Mouse (Mus musculus) ZHBTc4 (cell line): ENCODE measurements around the gene Iqcb1.
A peak's percentile ranks its signal among the peaks of the same experiment; 100 is the strongest.

Source experiments
- DNase-seq: peaks from one replicate; pipeline ENCODE4 v3.0.0-alpha.2; 2011; ENCODE audit warnings: low read depth, low spot score

Iqcb1 gene

DNA sequence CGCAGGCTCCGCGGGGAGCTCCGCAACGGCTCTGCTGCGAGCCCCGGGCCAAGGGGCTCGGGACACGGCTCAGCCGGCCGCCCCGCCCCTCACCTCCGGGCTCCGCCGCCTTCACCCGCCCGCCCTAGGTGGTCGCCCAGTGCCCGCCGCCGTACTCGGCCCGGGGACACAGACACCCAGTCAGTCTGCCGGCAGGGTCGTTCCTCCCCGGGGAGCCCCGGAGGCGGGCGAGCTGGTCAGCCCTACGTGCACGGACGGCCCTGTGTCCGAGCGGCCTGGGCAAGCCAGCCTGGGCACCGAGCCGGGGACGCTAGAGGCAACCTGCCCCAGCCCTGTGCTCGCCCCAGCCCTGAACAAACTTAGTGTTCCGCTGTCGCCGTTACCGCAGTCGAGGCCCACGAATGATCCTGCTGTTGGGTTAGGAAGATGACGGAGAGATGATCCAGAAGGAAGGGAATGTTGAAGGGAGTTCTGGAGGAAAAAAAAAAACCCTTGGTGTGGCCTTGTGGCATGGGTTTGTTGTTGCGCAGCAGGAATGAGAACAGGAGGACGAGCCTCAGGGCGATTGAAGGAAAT lies 47.2 kb downstream of the Iqcb1 start:
- peak; percentile 58 for DNase-seq

DNA sequence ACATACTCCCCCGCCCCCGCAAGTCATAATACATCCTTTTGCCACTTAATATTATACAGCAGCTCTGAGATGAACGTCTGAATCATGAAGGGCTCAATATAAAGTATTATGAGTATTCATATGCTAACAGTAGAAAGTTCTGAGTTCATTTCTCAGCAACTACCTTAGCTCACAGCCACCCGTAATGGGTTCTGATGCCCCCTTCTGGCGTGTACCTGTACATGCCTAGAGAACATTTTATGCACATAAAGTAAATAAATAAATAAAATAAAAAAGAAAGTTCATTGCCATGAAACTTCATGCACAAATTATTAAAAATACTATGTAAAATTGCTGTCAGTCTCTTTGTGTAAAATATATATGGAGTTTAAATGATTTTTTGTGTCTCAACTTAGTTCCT lies 49.1 kb downstream of the Iqcb1 start:
- DNase-seq: peak; percentile 45

DNA sequence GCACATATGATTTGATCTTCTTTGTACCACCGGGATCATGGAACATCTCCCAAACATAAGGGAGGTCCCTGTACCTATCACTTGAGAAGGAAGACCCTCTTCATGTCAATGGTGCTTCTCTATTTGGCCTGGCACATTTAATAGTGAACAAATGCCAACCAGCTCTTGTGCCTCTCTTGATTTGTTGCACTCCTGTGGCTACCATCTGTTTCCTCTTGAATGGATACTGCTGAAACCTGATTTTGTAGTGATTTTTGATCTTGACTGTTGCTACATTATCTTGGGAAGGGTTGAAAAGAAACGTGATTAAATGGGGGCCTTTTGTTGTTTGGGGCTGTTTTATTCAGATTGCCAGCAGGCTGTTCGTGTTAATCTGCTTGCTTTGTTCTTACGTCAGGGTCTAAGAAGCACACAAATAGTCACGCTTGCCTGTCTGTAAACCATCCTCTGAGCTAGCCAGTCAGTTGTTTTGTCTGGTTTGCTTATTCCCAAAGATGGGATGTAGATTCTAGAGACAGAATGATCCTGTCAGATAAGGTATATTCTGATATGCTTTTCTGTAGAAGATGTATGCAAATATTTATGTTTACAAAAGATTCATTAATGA lies 54.7 kb downstream of the Iqcb1 start:
- no peak for DNase-seq

DNA sequence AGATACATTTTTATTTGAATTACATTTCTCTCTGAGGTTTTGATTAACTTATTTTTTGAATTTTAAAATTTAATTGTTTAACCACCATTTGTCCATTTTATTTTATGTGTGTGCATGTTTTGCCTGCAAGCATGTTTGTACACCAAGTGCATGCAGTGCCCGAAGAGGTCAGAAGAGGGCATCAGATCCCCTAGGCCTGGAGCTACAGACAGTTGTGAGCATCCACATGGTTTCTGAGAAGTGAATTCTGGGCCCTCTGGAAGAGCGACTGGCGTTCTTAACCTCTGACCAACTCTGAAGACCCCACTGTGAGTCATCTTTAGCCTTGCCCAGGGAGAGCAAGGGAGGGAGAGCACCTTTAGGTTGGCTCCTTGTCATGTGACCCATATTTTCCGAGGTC lies 56.7 kb downstream of the Iqcb1 start:
- DNase-seq: peak; percentile 78

DNA sequence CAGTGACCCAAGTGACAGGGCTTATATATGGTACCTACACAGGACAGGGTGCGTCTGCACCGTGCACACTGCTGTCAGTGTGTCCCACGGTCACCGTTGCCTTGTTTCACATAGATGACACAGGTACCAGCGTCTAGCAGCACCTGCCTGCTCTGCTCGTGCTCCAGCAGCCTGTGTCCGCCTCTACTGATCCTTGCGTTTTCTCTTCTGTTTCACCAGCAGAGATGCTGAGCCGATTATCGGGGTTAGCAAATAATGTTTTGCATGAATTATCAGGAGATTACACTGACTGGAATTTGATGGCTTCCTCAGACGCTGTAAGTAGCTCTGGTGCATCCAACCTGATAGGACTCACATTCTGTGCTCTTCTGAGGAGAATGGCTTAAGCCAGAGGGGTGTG lies 57.7 kb downstream of the Iqcb1 start:
- DNase-seq: no peak

DNA sequence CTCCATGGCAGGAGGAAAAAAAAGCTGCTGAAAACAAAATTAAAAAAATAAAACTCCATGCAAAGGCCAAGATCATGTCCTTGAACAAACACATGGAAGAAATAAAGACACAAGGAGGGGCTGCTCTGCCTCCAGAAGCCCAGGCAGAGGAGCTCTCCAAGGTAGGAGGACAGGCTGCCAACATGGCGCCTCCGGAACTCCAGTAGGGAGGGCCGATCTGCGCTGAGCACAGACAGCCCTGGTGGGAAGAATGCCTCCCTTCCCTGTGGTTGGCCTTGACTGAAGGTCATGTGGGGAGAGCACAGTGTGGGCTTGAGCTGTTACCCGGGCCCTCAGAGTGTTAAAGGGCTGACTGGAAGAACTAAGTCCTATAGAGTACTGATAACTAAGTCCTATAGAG lies 59.4 kb downstream of the Iqcb1 start:
- peak; percentile 90 for DNase-seq

DNA sequence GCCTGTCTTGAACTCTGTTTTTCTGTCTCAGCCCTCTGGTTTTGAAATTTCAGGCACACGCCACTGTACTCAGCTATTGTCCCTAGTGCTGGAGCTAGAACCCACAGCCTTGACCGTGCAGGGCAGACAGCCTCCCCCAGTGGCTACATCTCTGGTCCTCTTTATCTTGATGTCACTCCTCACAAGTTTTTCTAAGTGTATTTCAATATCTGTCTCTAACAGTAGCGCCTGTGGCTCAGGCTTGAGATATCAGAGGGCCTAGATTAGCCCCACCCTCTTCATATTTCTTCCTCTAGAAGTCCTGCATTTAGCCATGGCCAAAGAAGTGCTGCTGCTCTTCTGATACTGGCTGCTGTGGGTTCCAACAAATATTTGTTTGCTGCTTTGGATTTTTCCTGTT lies 62.4 kb downstream of the Iqcb1 start:
- no peak for DNase-seq

DNA sequence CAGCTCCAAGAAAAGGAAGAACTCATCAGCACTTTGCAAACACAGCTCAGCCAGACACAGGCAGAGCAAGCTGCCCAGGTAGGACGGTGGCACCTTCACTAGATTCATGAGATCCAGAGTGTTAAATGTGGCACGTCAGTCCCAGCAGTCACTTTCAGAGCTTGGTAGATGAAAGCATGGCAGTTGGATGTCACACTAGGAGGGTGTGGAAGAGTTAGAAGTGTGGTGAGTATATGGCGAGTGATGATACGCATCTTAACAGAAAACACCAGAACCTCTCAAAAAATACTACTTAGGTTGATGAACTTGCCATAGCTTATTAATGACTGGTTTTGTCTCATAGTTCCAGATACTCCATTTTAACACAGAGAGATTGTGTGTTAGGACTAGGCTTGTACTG lies 63.2 kb downstream of the Iqcb1 start:
- no peak for DNase-seq

DNA sequence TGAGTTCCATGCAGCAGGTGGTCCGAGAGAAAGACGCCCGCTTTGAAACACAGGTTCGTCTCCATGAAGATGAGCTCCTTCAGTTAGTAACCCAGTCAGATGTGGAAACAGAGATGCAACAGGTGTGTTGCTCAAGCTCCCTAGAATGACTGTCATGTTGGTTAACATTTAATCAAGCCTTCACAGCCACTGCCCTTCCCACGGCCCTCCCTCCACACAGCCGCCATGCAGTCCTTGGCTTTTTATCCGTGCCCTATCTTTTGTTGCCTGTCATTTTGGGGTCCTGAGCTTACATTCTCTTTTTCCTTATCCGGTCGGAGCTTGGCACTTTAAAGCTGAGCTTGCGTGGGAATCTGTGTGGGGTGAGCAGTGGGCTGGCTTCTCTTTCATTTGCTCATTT lies 65.1 kb downstream of the Iqcb1 start:
- no peak for DNase-seq

DNA sequence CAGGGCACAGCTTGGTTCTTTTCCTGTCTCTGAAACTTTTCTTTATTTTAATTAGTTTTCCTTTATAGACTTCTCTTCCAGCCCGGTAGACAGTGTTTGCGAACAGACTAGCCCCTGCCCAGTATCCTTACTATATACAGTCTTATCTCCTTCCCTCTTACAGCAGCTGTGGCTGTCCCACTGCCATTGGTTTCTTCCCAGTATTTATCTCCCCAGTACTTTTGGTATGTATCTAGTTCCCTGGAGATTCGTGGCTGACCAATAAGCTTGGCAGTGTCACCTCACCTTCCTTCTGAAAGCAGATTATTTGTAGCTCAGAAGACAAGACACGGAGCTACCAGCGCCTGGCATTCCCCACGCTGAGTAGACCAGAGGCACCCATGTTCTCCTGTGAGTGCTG lies 68.5 kb downstream of the Iqcb1 start:
- no peak for DNase-seq

DNA sequence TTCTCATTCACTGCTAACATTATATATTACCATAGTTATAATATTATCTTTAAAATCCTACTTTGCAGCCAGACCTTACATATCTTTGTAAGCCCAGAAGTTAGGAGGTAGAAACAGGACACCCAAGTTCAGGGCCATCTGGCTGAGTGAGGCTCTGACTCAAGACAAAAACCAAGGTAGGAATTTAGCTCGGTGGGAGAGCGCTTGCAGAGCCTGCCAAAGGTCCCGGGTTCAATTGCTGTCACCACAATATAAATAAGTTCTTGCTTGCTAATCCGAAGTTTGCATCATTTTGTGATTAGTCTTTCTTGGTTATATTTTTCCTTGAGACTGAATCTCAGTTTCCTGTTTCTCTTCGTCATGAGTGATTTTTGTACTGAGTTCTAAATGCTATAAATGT lies 75.0 kb downstream of the Iqcb1 start:
- DNase-seq: no peak

DNA sequence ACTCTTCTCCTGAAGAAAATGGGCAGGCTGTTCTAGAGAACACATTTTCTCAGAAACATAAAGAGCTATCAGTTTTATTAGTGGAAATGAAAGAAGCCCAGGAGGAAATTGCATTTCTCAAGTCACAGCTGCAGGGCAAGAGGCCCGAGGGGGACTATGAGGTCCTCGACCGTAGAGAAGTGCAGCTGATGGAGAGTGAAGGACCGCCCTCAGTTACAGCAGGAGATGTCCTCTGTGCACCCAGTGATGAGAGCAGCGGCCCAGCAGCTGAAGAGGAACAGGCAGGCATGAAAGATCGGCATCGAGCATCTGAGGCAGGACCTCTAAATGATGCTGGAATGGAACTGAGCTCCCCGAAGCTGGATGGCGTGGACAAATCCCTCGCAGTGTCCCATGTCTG lies 83.7 kb downstream of the Iqcb1 start:
- DNase-seq: no peak

DNA sequence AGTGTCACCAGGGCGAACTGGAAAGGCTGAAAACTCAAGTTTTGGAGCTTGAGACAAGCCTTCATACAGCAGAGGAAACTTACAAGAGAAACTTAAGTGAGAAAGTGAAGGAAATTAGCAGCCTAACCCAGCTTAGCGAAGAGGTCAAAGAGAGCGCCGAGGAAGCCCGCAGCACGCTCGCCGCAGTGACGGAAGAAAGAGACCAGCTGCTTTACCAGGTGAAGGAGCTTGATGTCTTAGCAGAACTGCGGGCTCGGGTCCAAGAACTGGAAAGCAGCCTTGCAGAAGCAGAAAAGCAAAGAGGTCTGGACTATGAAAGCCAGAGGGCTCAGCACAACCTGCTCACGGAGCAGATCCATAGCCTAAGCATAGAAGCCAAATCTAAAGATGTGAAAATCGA lies 84.1 kb downstream of the Iqcb1 start:
- DNase-seq: no peak

DNA sequence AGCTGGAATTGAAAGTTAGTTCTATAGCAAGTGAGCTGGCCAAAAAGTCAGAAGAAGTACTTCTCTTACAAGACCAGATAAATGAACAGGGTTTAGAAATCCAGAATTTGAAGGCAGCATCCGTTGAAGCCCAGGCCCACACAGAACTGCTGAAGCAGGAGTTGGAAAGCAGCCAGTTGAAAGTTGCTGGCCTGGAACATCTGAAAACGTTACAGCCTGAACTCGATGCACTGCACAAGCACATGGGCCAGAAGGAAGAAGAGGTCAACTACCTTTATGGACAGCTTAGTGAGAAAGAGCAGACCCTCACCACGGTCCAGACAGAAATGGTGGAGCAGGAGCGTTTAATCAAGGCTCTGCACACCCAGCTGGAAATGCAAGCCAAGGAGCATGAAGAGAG lies 86.0 kb downstream of the Iqcb1 start:
- no peak for DNase-seq

DNA sequence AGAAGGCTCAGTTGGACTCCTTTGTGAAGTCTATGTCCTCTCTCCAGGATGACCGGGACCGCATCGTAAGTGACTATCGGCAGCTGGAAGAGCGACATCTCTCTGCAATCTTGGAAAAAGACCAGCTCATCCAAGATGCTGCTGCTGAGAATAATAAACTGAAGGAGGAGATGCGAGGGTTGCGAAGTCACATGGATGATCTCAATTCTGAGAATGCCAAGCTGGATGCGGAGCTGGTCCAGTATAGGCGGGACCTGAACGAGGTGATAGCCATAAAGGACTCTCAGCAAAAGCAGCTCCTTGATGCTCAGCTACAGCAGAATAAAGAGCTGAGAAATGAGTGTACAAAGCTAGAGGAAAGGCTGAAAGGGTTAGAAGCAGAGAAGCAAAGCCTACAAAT lies 90.3 kb downstream of the Iqcb1 start:
- no peak for DNase-seq

DNA sequence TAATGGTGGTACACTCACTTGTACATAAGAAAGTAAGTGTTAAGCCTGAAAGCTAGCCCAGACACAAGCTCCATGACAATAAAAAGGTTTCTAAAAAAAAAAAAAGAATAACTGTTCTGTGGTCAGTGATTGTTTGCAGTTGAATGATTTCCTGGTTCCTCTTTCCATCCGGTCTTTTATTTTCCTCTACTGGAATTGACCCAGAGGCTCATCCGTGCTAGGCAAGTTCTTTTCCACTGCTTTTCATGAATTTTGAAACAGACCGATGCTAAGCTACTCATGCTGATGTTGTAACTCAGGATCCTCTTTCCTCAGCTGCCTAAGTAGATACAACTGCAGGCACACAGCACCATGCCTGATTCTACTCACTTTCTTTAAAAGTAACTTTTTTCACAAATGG lies 92.2 kb downstream of the Iqcb1 start:
- DNase-seq: no peak

DNA sequence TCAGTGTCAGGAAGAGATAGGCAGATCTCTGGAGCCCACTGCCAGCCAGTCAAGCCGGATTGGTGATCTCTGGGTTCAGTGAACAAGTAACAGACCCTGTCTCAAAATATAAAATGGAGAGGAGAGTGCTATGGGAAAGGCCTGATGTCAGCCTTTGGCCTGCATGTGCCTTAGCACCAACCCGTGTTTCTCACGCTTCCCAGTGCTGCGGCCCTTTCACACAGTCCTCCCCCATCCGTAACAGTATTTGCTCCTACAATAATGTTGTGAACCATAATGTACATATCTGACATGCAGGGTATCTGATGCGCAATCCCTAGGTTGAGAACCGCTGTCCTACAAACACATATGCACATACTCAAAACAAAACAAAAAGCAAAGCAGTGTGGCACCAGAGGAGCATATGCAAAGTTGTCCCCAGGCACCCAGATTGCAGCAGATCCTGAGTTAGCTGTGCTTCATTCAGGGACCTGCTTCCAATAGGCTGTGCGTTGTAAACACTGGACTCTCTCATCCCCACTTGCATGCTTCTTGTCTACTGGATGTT lies 93.0 kb downstream of the Iqcb1 start:
- no peak for DNase-seq

DNA sequence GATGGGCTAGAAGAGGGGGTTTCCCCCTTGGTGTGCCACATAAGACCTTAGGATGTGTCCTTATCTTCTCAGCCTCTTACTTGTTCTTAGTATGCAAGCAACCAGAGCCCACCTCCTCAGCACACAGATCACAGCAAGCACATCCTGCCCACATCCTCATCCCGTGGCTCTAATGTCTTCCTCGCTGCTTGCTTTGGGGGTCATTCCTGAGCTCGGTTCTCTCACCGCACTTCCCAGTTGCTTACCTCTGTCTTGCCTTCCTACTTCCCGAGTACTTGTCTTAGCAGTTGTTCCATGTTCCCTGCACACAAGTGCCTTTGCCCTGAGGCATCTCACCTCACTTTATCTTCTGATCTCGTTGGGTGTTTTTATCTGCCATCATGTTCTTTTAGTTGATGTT lies 93.8 kb downstream of the Iqcb1 start:
- no peak for DNase-seq
